Mouse (Mus musculus): Measurements from ENCODE around the gene Erh. TPM values are rescaled to one million over a fixed set of nuclear protein-coding genes. Genes with fewer than 3 reads are reported as not detected.
A peak's percentile ranks its signal among the peaks of the same experiment; 100 is the strongest.

Gene Erh
- polyA plus RNA-seq (2015; fragmentation: Nextera tagmentation; extraction: Ambion mirVana) = 258 and 270 TPM in 2 replicates

DNA sequence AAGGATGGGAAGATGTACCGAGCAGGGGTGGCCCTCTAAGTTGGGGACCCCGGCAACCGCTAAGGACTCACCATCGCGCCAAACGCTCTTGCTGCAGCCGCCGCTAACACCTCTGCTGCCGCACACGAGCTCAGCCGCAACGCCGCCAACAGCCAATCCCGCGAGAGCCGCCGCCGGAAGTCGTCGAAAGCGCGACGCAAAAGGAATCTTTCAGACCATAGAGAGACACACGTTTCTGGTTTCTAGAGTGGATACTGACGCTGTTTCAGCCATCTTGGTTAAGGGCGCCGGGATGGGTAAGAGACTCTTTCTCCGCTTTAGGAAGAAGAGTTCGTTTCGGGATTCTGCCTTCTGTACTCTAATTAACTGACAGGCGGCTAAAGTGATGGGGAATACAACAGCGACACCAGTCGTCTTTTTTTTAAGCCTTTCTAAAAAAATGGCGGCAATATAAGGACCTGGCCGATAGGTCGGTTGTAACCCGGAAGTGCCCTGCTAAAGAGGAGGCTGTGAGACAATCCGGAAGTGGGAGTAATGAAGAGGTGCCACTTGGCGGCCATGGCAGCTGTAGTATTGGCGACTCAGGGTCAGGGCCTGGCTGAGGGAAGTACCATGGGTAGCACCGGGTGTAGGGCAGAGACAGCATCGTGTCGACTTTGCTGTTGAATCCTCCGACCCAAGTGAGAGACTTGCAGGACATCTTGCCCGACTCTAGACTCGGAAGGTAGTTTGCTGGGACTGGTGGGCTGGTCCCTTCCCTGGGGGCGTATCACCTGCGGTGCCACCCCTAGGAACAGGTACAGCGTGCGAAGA, at the start of gene Erh, which contains the start of gene Slc39a9:
Gene Erh (minus strand): TSS at position 649 of the 813 bp plus-strand sequence.
Gene Slc39a9 (plus strand): TSS at position 191 of the 813 bp plus-strand sequence.
- peak within 1 kb of the TSS; percentile 97 for H3K9ac ChIP-seq (replicated peaks)
- peak within 1 kb of the TSS; percentile 99 for H3K4me3 ChIP-seq (replicated peaks)
- under 1% methylated on average over 50 of the region's 50 CpGs for WGBS
- peaks cover 55% of the 10 kb centered on the region for H3K4me1 ChIP-seq
- H3K27ac ChIP-seq (replicated peaks) = peak within 1 kb of the TSS; percentile 91
- ATAC-seq (ENCODE audit: low FRiP score) = peak; percentile 97
- H3K4me2 ChIP-seq = peak within 1 kb of the TSS; percentile 96
- H3K9me3 ChIP-seq (replicated peaks) = no peaks in the 10 kb centered on the region
- peaks cover 26% of the 10 kb centered on the region for H3K36me3 ChIP-seq
- H3K27me3 ChIP-seq (replicated peaks) = no peaks in the 10 kb centered on the region

DNA sequence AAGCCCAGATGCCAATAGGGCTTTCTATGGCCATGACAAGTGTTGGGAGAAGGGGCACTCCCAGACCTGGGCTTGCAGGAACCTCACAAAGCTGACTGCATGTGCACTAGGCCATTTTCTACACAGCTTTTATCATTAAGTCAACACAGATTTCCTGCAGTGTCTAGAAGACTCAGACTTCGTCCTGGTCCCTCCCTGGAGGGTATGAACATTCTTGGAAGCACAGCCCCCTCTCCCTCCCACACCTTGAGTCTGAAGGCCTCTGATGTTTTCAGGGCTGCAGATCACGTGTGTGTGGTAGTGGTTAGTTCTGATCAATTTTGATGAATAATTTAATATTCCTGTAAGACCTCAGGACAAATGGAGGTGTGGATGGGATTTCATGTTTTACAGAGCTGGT, 49.6 kb upstream of the Erh start:
- WGBS = 38% methylated on average over 2 of the region's 2 CpGs
- no peaks in the 10 kb centered on the region for H3K36me3 ChIP-seq

DNA sequence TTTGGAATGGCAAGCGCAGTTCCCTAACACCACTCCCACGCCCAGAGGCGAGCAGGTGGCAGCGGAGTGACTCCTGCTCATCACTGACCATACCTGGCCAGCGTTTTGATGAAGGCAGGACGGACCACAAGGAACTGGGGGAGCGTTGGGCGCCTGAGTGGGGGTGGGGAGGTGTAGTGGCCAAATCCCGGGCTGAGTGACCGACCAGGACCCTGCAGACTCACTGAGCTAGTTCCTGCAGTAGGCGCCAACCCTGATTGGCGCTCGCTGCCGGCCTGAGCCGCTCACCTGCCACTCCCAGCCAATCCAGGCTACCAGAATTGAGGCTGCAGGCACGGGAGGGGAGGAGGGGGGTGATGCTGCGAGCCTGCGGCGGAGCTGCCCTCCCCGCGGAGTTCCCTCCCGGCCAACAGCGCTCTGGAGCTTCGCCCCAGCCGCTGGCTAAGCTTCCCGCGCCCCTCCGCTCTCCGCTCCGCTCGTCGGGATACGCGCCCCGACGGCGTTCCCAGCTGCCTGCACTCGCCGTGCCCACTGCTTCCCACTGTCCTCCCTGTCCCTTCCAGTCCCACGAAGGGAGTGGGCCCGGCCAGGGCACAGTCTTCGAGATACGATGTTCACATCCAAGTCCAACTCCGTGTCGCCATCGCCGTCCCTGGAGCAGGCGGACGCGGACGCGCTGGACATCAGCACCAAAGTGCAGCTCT, 48.3 kb upstream of the Erh start, which contains the start of gene Plekhd1:
Gene Plekhd1 (plus strand): TSS at position 323 of the 704 bp plus-strand sequence.
- WGBS = under 1% methylated on average over 52 of the region's 52 CpGs
- Histone ChIP-seq H3K36me3 (no peaks in the 10 kb centered on the region), H3K27ac (replicated peaks) (no peak within 1 kb of the TSS), H3K4me1 (peaks cover 20% of the 10 kb centered on the region), H3K9me3 (replicated peaks) (no peaks in the 10 kb centered on the region), H3K4me3 (replicated peaks) (peak within 1 kb of the TSS; percentile 46), H3K9ac (replicated peaks) (peak within 1 kb of the TSS; percentile 45), H3K27me3 (replicated peaks) (peaks cover 52% of the 10 kb centered on the region), H3K4me2 (peak within 1 kb of the TSS; percentile 66)
- ATAC-seq (ENCODE audit: low FRiP score) = peak; percentile 78

More for the DNA sequence above, 49.6 kb upstream of the Erh start:
- Histone ChIP-seq H3K4me1 (peaks cover 20% of the 10 kb centered on the region), H3K27me3 (replicated peaks) (peaks cover 52% of the 10 kb centered on the region), H3K4me3 (replicated peaks) (peak overlapping the region; percentile 46), H3K9me3 (replicated peaks) (no peaks in the 10 kb centered on the region), H3K9ac (replicated peaks) (no peak overlapping the region), H3K27ac (replicated peaks) (no peak overlapping the region), H3K4me2 (peak overlapping the region; percentile 66)
- no peak for ATAC-seq (ENCODE audit: low FRiP score)

DNA sequence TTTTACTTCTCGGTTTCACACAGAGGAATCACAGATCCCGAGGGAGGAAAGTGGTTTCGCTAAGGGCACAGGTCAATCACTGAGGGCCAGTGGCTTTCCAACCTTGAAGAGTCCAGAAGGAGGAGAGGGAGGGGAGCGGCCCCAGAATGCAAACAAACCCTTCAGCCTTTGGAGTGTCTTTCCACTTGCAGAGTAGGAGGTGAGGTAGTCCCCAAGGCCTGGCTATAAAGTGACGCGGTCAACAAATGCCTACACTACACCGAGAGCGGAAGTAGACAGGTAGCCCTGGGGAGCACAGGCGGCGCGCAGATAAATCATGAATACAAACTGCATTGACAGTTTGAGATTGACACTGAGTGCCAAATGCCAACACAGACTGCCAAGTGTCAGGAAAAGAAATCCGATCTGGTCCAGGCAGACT, 47.5 kb upstream of the Erh start:
- peak overlapping the region; percentile 46 for H3K4me3 ChIP-seq (replicated peaks)
- no peak overlapping the region for H3K27ac ChIP-seq (replicated peaks)
- H3K4me2 ChIP-seq = peak overlapping the region; percentile 66
- peaks cover 52% of the 10 kb centered on the region for H3K27me3 ChIP-seq (replicated peaks)
- H3K9ac ChIP-seq (replicated peaks) = no peak overlapping the region
- 17% methylated on average over 12 of the region's 12 CpGs for WGBS
- ATAC-seq (ENCODE audit: low FRiP score) = no peak; the same call in 1 of the 2 replicates
- H3K4me1 ChIP-seq = peaks cover 20% of the 10 kb centered on the region
- no peaks in the 10 kb centered on the region for H3K9me3 ChIP-seq (replicated peaks)
- H3K36me3 ChIP-seq = no peaks in the 10 kb centered on the region

DNA sequence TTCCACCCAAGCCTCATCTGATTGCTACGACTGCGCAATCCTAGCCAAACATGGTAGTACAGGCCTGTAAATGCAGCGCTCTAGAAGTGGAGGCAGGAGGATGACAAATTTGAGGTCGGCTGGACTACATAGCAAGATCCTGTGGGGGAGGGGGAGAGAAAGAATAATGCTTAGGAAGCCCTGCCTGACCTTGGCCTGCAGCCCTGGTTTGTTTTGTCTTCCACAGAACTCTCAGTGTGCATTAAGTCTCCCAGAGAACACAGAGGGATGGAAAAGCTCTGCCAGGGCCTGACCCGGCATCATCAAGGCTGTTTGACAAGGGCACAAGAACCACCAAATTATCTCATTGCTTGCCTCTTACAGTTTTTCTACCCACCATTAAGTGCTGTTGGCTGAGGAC, 45.6 kb upstream of the Erh start:
- WGBS = 66% methylated on average over 5 of the region's 5 CpGs
- ATAC-seq (ENCODE audit: low FRiP score) = no peak
- H3K36me3 ChIP-seq = no peaks in the 10 kb centered on the region

DNA sequence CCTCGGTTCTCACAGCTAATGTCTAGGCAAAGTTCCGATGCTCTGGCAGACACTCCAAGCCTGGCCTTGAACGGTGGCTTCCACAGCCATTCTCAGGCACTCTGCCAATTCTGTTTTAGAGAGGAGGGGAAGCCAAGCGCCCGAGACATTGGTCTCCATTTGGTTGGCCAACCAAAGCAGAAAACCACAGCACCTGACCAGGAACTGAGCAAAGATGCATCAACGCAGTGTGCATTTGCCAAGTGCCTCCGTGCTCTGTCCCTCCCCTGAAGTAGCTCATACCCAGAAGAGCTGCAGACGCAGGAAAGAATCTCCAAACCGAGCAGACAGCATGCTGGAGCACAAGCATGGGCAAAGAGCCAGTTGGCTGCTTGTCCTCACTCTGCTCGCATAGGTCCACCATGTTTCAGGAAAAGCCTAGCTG, 43.7 kb upstream of the Erh start:
- H3K4me1 ChIP-seq = peaks cover 12% of the 10 kb centered on the region
- ATAC-seq (ENCODE audit: low FRiP score) = no peak
- H3K27me3 ChIP-seq (replicated peaks) = peaks cover 27% of the 10 kb centered on the region
- H3K9ac ChIP-seq (replicated peaks) = no peak overlapping the region
- no peak overlapping the region for H3K27ac ChIP-seq (replicated peaks)
- WGBS = 64% methylated on average over 10 of the region's 10 CpGs
- H3K4me2 ChIP-seq = 0 out of 2 replicates have a peak overlapping the region, but pooled peaks have one; percentile 1
- H3K9me3 ChIP-seq (replicated peaks) = no peaks in the 10 kb centered on the region
- H3K36me3 ChIP-seq = no peaks in the 10 kb centered on the region
- H3K4me3 ChIP-seq (replicated peaks) = no peak overlapping the region

More for the DNA sequence above, 45.6 kb upstream of the Erh start:
- H3K4me3 ChIP-seq (replicated peaks) = no peak overlapping the region
- H3K9me3 ChIP-seq (replicated peaks) = no peaks in the 10 kb centered on the region
- H3K4me1 ChIP-seq = peaks cover 20% of the 10 kb centered on the region
- no peak overlapping the region for H3K4me2 ChIP-seq
- H3K27me3 ChIP-seq (replicated peaks) = peaks cover 45% of the 10 kb centered on the region
- H3K9ac ChIP-seq (replicated peaks) = no peak overlapping the region
- no peak overlapping the region for H3K27ac ChIP-seq (replicated peaks)

DNA sequence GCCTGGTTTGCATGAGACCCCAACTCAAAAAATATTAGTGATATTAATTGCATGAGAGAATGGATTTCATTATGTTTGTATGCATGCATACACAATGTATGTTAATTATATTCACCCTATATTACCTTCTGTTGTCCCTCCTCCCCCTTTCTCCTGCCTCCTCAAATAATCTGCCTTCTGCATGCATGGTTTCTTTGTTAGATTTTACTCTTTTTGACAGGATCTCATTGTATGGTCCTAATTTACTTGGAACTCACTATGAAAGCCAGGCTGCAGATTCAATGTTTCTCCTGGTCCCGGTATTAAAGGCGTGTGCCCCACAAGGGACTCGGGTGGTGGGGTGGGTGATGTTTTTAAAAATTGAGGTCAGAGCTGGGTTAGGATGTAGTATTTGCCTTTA, 40.2 kb upstream of the Erh start:
- 77% methylated on average over 3 of the region's 3 CpGs for WGBS
- peaks cover 9% of the 10 kb centered on the region for H3K36me3 ChIP-seq
- no peak overlapping the region for H3K9ac ChIP-seq (replicated peaks)
- H3K4me3 ChIP-seq (replicated peaks) = no peak overlapping the region
- H3K27me3 ChIP-seq (replicated peaks) = no peaks in the 10 kb centered on the region
- H3K4me2 ChIP-seq = no peak overlapping the region
- no peaks in the 10 kb centered on the region for H3K9me3 ChIP-seq (replicated peaks)
- no peak overlapping the region for H3K27ac ChIP-seq (replicated peaks)
- H3K4me1 ChIP-seq = no peaks in the 10 kb centered on the region
- ATAC-seq (ENCODE audit: low FRiP score) = no peak

DNA sequence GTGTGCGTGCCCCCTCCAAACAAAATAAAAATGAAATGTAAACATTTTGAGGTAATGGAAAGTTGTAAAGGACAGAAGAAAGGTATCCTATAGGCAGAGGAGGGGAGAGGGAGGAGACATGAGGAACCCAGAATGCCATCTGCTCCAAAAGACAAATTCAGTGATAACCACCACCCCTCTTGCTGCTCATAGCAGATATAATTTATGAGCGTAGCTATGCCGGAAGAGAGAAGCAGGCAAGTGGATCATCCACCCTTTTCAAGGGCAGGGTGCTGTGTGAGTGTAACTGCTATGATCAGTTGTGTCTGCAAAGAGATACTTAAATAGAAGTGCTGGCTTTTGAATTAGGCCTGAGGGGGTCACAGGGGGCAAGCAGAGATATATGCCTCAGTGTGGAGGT, 39.4 kb upstream of the Erh start:
- ATAC-seq (ENCODE audit: low FRiP score) = no peak
- no peak overlapping the region for H3K4me3 ChIP-seq (replicated peaks)
- no peak overlapping the region for H3K27ac ChIP-seq (replicated peaks)
- WGBS = 89% methylated on average over 3 of the region's 3 CpGs
- no peaks in the 10 kb centered on the region for H3K4me1 ChIP-seq
- H3K9me3 ChIP-seq (replicated peaks) = no peaks in the 10 kb centered on the region
- H3K27me3 ChIP-seq (replicated peaks) = no peaks in the 10 kb centered on the region
- H3K36me3 ChIP-seq = peaks cover 13% of the 10 kb centered on the region
- H3K4me2 ChIP-seq = no peak overlapping the region
- no peak overlapping the region for H3K9ac ChIP-seq (replicated peaks)

DNA sequence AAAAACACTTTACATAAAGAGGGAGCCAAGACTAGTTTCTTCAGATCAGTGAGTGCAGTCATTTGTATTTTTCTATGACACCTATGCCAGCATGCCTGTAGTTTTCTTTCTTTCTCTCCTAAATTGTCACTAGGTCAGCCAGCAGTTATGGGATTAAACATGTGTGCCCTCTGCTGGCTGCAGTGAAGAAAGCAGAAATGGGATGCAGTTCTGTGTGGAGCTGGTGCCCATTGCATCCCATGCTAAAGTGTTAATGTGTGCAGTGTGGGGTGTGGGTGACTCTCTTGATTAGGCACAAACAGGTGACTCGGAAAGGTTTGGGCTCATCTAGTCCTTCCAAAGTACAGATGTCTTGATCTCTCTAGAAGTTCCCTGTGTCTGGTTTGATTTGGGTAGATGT, 37.2 kb upstream of the Erh start:
- H3K27me3 ChIP-seq (replicated peaks) = no peaks in the 10 kb centered on the region
- 83% methylated on average over 1 of the region's 1 CpGs for WGBS

DNA sequence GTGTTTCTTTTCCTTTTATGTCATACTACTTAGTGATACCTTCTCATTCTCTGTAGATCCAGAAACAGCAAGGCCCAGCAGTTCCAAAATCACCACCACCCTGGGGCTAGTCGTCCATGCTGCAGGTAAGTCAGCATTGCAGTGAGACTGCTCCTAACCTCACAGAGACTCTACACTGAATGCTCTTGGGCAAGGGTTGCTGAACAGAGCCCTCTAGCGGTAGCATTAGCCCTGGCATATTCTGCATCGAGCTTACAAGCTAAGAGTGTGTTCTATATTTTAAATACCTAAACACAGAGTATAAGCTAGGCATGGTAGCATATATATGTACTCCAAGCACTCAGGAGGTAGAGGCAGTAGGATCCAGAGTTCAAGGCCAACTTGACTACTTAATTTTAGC, 29.0 kb upstream of the Erh start:
- WGBS = 9% methylated on average over 3 of the region's 3 CpGs
- Histone ChIP-seq H3K4me2 (no peak overlapping the region), H3K27ac (replicated peaks) (no peak overlapping the region), H3K27me3 (replicated peaks) (no peaks in the 10 kb centered on the region), H3K9ac (replicated peaks) (no peak overlapping the region), H3K36me3 (peaks cover 49% of the 10 kb centered on the region), H3K4me3 (replicated peaks) (no peak overlapping the region), H3K4me1 (no peaks in the 10 kb centered on the region), H3K9me3 (replicated peaks) (no peaks in the 10 kb centered on the region)
- ATAC-seq (ENCODE audit: low FRiP score) = no peak

More for the DNA sequence above, 37.2 kb upstream of the Erh start:
- Histone ChIP-seq H3K27ac (replicated peaks) (no peak overlapping the region), H3K4me3 (replicated peaks) (no peak overlapping the region), H3K9ac (replicated peaks) (no peak overlapping the region), H3K36me3 (peaks cover 28% of the 10 kb centered on the region), H3K4me1 (no peaks in the 10 kb centered on the region), H3K4me2 (no peak overlapping the region), H3K9me3 (replicated peaks) (no peaks in the 10 kb centered on the region)
- ATAC-seq (ENCODE audit: low FRiP score) = no peak

DNA sequence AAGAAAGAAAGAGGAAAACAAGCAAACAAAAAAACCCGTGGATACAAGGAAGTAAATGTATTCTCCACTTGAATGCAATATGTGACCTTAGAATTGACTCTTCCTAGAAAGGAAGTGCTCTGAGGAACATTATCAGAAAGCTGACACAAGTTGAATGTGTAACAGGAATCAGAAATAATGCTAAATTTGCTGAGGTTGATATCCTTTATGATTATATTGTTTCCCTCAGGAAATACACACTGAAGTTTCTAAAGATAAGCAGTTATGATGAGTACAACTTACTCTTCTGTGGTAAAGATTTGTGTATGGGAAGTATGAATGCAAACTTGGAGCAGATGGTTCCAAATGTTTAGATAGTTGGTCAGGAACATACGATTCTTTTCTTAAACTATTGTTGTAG, 24.2 kb upstream of the Erh start:
- no peak for ATAC-seq (ENCODE audit: low FRiP score)
- Histone ChIP-seq H3K9ac (replicated peaks) (no peak overlapping the region), H3K36me3 (peaks cover 34% of the 10 kb centered on the region), H3K27me3 (replicated peaks) (no peaks in the 10 kb centered on the region), H3K4me1 (no peaks in the 10 kb centered on the region), H3K4me3 (replicated peaks) (no peak overlapping the region), H3K9me3 (replicated peaks) (no peaks in the 10 kb centered on the region), H3K27ac (replicated peaks) (no peak overlapping the region), H3K4me2 (no peak overlapping the region)
- 94% methylated on average over 2 of the region's 2 CpGs for WGBS

All from neural tube, embryonic 15.5 days (tissue).